Mouse (Mus musculus) T-cell, adult 2 months (primary cell): ENCODE measurements around the gene Ube2z.

Experiments
- DNase-seq: peaks from one replicate; pipeline ENCODE4 v3.0.0; 2022; ENCODE audit warnings: low spot score

Gene Ube2z

GRCm38 (mm10) chr11:96006852-96007515, 58.2 kb downstream of the Ube2z start:
- no peak for DNase-seq

DNA sequence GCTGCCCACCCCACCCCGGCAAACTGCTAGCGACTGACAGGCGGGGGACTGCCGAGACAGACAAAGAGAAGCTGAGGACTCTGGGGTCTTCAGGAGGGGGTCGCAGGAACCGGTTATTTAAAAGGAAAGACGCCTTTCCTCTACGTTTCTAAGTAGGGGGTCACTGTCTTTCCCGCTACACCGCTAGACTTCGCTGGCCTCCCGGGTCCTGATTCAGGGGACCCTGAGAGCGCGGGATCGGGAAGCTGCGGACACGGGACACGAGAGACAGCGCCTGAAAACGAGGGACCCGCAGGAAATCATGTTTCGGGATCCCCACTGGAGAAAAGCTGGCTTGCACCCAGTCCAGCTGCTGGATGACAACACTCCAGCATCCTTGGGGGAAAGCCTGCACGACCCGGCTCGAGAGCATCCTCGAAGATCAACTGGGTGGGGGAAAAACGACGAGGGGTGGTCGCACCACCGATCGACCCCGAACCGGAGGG, 58.8 kb downstream of the Ube2z start:
- DNase-seq: no peak

DNA sequence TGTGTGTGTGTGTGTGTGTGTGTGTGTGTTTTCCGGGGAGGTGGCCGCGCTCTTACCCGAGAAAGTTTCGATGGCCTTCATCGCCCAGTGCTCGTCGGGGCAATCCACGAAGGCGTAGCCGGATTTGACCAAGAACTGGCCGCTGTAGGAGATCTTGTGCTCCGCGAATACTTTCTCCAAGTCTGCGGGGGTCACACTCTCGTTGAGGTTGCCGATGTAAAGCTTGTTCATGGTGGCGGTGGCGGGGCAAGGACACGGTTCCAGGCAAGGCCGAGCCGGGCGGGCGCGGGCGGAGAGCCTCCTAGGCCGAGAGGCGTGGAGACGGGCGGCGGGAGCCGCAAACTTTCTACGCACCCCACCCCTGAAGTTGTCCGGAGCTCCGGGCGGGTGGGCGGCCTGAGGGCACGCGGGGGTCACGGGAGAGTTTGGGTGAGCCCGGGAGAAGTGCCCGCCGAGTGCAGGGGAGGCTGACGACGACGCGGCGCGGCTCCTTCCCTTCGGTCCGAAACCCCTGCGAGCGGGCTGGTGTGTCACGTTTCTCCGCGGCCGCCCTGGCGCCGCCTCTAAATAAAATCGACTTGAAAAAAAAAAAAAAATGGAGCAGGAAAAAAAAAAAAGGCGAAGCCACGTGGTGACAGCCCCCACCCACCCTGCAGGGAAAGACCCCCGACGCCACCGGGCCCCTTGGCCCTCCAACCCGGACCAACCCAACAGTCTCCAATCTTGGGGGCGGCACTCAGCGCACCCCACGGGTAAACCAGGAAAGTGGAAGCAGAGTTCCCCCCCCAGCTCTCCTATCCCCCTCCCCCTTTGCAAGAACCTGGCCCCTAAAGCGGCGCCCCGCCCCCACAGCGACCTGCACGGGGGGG, 59.6 kb downstream of the Ube2z start, which contains the start of gene Igf2bp1:
Gene Igf2bp1 (minus strand): TSS at position 538 of the 869 bp plus-strand sequence.
- DNase-seq: no peak

DNA sequence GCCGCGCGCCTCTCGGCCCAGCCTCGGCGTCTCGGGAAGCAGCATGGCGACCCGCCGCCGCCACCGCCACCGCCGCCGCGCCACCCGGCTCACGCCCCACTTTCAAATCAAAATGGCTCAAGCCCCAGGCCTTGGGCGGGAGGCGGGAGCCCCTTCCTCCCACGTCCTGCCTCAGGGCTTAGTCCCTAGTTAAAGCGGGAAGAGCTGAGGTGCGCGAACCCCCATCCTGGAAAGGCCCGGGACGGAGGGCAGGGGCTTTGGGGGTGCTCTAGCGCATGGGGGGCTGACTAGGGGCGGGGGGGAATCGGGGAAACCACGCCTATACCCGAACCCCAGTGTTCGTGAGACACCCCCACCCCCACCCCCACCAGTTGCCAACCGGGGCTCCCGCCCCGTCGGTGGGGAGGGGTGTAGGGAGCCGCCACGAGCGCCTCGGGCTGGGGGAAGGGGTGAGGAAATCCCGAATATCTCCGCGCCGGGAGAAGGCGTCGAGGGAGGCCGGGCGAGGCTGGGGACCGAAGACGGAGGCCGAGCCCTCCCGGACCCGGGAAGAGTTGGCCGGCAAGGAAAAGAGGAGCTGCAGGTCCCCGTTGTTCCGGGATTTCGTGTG, 60.3 kb downstream of the Ube2z start:
- no peak for DNase-seq

- no peak for DNase-seq
Observed at GRCm38 (mm10) chr11:96003969-96004792, 61.0 kb downstream of the Ube2z start.

- DNase-seq: no peak
Observed at GRCm38 (mm10) chr11:96003100-96003900, 61.9 kb downstream of the Ube2z start.
